Mouse (Mus musculus) lung, embryonic 16.5 days (tissue): ENCODE measurements around the gene Mkrn1. TPM values are rescaled to one million over a fixed set of nuclear protein-coding genes. Genes with fewer than 3 reads are reported as not detected.
"Not testable (repeated sequence)": the region's sequence is repeated elsewhere in the genome, so short reads cannot be mapped to it uniquely, and the experiment has no call there.

Experiments used
- ATAC-seq: fragments of 200-750 bp; cut with Nextera tagmentation; 2 replicates; pipeline ENCODE4 v1.8.0; 2017; ENCODE audit warnings: low read depth, mild to moderate bottlenecking, moderate library complexity
- H3K27ac ChIP-seq: fragments of 300-500 bp; sonication (generic); 2 replicates; pipeline ENCODE4 v1.5.1; 2014; ENCODE audit warnings: mild to moderate bottlenecking, control low read depth, low read length
- H3K27me3 ChIP-seq: fragments of 300-500 bp; sonication (generic); 2 replicates; pipeline ENCODE4 v1.6.1; 2014; ENCODE audit warnings: low read depth, low read length, mixed read lengths; ENCODE audit not compliant: control insufficient read depth, insufficient read depth
- H3K36me3 ChIP-seq: fragments of 300-500 bp; sonication (generic); 2 replicates; pipeline ENCODE4 v1.6.1; 2014; ENCODE audit warnings: low read length; ENCODE audit not compliant: control insufficient read depth, insufficient read depth
- H3K4me1 ChIP-seq: fragments of 300-500 bp; sonication (generic); replicated peaks from 2 replicates; pipeline ENCODE4 v1.6.1; 2014; ENCODE audit warnings: low read length, mixed read lengths; ENCODE audit not compliant: control insufficient read depth, insufficient read depth
- H3K4me2 ChIP-seq: fragments of 300-500 bp; sonication (generic); 2 replicates; pipeline ENCODE4 v1.6.1; 2014; ENCODE audit warnings: low read depth, low read length, control low read depth
- H3K4me3 ChIP-seq: fragments of 300-500 bp; sonication (generic); 2 replicates; pipeline ENCODE4 v1.5.1; 2014; ENCODE audit warnings: mild to moderate bottlenecking, low read length, control low read depth
- H3K9ac ChIP-seq: fragments of 300-500 bp; sonication (generic); 2 replicates; pipeline ENCODE4 v1.6.1; 2014; ENCODE audit warnings: low read length, control low read depth
- H3K9me3 ChIP-seq: fragments of 300-500 bp; sonication (generic); 2 replicates; pipeline ENCODE4 v1.6.1; 2016; ENCODE audit warnings: low read length; ENCODE audit not compliant: control insufficient read depth
- WGBS: fragments of 180-500 bp; shearing (Covaris S2); extraction: QIAGEN DNeasy Blood & Tissue Kit; methylation state at CpG from one replicate; pipeline ENCODE4 v1.1.7; 2014; 5-methylcytosine and 5-hydroxymethylcytosine counted together
- polyA plus RNA-seq: library from polyadenylated mRNA; unstranded; fragments of >200 nt; fragmentation: Nextera tagmentation; extraction: Ambion mirVana; gene quantifications from 2 replicates; pipeline ENCODE4 v1.2.1, GENCODE M21; 2015

Mkrn1 gene
- polyA plus RNA-seq, 1 experiment from 2014 or later: 60.4 TPM

GRCm38 (mm10) chr6:39450580-39450979 lies 30.3 kb upstream of the Mkrn1 start:
- H3K36me3 ChIP-seq: no peaks in the 10 kb centered on the region
- ATAC-seq: no peak

GRCm38 (mm10) chr6:39447429-39448185 lies 27.3 kb upstream of the Mkrn1 start:
- H3K4me1 ChIP-seq: no peaks in the 10 kb centered on the region
- no peaks in the 10 kb centered on the region for H3K27me3 ChIP-seq
- H3K9ac ChIP-seq: no peak overlapping the region
- no peak overlapping the region for H3K4me2 ChIP-seq
- 48% methylated on average over 4 of the region's 4 CpGs for WGBS
- no peak overlapping the region for H3K27ac ChIP-seq
- no peaks in the 10 kb centered on the region for H3K36me3 ChIP-seq
- H3K9me3 ChIP-seq: no peaks in the 10 kb centered on the region
- ATAC-seq: no peak
- no peak overlapping the region for H3K4me3 ChIP-seq

More at GRCm38 (mm10) chr6:39450580-39450979, 30.3 kb upstream of the Mkrn1 start:
- Histone ChIP-seq H3K27ac (no peak overlapping the region), H3K9ac (no peak overlapping the region), H3K27me3 (no peaks in the 10 kb centered on the region), H3K9me3 (no peaks in the 10 kb centered on the region), H3K4me2 (no peak overlapping the region), H3K4me3 (no peak overlapping the region), H3K4me1 (no peaks in the 10 kb centered on the region)
- WGBS: 86% methylated on average over 4 of the region's 4 CpGs

- 20% methylated on average over 19 of the region's 19 CpGs for WGBS
- Histone ChIP-seq H3K36me3 (no peaks in the 10 kb centered on the region), H3K9me3 (no peaks in the 10 kb centered on the region), H3K9ac (no peak overlapping the region), H3K27me3 (no peaks in the 10 kb centered on the region), H3K4me2 (peak overlapping the region; percentile 36; the same call in 1 of the 2 replicates), H3K4me1 (no peaks in the 10 kb centered on the region), H3K4me3 (no peak overlapping the region), H3K27ac (no peak overlapping the region)
- ATAC-seq: no peak
These were observed 25.7 kb upstream of the Mkrn1 start for GRCm38 (mm10) chr6:39445801-39446572.

- no peak overlapping the region for H3K9ac ChIP-seq
- H3K4me3 ChIP-seq: no peak overlapping the region
- H3K36me3 ChIP-seq: no peaks in the 10 kb centered on the region
- no peaks in the 10 kb centered on the region for H3K9me3 ChIP-seq
- H3K4me2 ChIP-seq: no peak overlapping the region
- H3K4me1 ChIP-seq: no peaks in the 10 kb centered on the region
- ATAC-seq: no peak
- no peak overlapping the region for H3K27ac ChIP-seq
- H3K27me3 ChIP-seq: no peaks in the 10 kb centered on the region
These were observed 22.6 kb upstream of the Mkrn1 start for GRCm38 (mm10) chr6:39442786-39443287.

GRCm38 (mm10) chr6:39440207-39440606 lies 19.9 kb upstream of the Mkrn1 start:
- H3K4me3 ChIP-seq: no peak overlapping the region
- no peaks in the 10 kb centered on the region for H3K9me3 ChIP-seq
- H3K27ac ChIP-seq: no peak overlapping the region
- no peak overlapping the region for H3K9ac ChIP-seq
- ATAC-seq: no peak
- H3K4me2 ChIP-seq: no peak overlapping the region
- H3K4me1 ChIP-seq: no peaks in the 10 kb centered on the region
- H3K27me3 ChIP-seq: no peaks in the 10 kb centered on the region
- no peaks in the 10 kb centered on the region for H3K36me3 ChIP-seq

- not testable (repeated sequence) for H3K9me3 ChIP-seq, H3K4me3 ChIP-seq
- 87% methylated on average over 6 of the region's 6 CpGs for WGBS
These were observed 17.3 kb upstream of the Mkrn1 start for GRCm38 (mm10) chr6:39437519-39437918.

GRCm38 (mm10) chr6:39435875-39436274 lies 15.6 kb upstream of the Mkrn1 start:
- Histone ChIP-seq H3K27me3 (no peaks in the 10 kb centered on the region), H3K9ac (no peak overlapping the region)
- WGBS: 68% methylated on average over 5 of the region's 5 CpGs

More at GRCm38 (mm10) chr6:39437519-39437918, 17.3 kb upstream of the Mkrn1 start:
- not testable (repeated sequence) for H3K27ac ChIP-seq, H3K27me3 ChIP-seq, ATAC-seq, H3K9ac ChIP-seq, H3K4me2 ChIP-seq, H3K4me1 ChIP-seq, H3K36me3 ChIP-seq

GRCm38 (mm10) chr6:39434886-39435492 lies 14.7 kb upstream of the Mkrn1 start:
- Histone ChIP-seq H3K27ac (no peak overlapping the region), H3K4me2 (no peak overlapping the region), H3K4me1 (no peaks in the 10 kb centered on the region), H3K27me3 (no peaks in the 10 kb centered on the region), H3K36me3 (no peaks in the 10 kb centered on the region), H3K9ac (no peak overlapping the region), H3K9me3 (no peaks in the 10 kb centered on the region), H3K4me3 (no peak overlapping the region)
- no peak for ATAC-seq
- WGBS: 74% methylated on average over 2 of the region's 2 CpGs

More at GRCm38 (mm10) chr6:39435875-39436274, 15.6 kb upstream of the Mkrn1 start:
- ATAC-seq: no peak
- no peaks in the 10 kb centered on the region for H3K4me1 ChIP-seq
- no peak overlapping the region for H3K4me2 ChIP-seq
- H3K4me3 ChIP-seq: no peak overlapping the region
- no peaks in the 10 kb centered on the region for H3K36me3 ChIP-seq
- no peak overlapping the region for H3K27ac ChIP-seq
- H3K9me3 ChIP-seq: no peaks in the 10 kb centered on the region
